Mouse (Mus musculus): Measurements from ENCODE around the gene Vmn2r18. TPM values are rescaled to one million over a fixed set of nuclear protein-coding genes. Genes with fewer than 3 reads are reported as not detected.
A peak's percentile ranks its signal among the peaks of the same experiment; 100 is the strongest.

The Vmn2r18 gene
- polyA plus RNA-seq (2015; fragmentation: Nextera tagmentation; extraction: Ambion mirVana), result 0.07 TPM in 1 of 2 replicates, not detected in the other

GRCm38 (mm10) chr5:151605921-151606320, at the start of gene Vmn2r18:
Gene Vmn2r18 (minus strand): TSS chr5:151606021.
- 83% methylated on average over 3 of the region's 3 CpGs for whole genome bisulfite sequencing
- no peak within 1 kb of the TSS for H3K9ac ChIP-seq

GRCm38 (mm10) chr5:151651411-151651784, 45.6 kb upstream of the Vmn2r18 start:
- no peak for ATAC-seq (ENCODE audit: low FRiP score, low read depth)
- H3K36me3 ChIP-seq, result peaks cover 30% of the 10 kb centered on the region
- peaks cover 13% of the 10 kb centered on the region for H3K4me1 ChIP-seq (replicated peaks)
- peak overlapping the region; percentile 85 for H3K27ac ChIP-seq (replicated peaks)
- peak overlapping the region; percentile 80 for H3K4me2 ChIP-seq
- WGBS, result 66% methylated on average over 3 of the region's 3 CpGs
- peak overlapping the region; percentile 74 for H3K4me3 ChIP-seq
- H3K9me3 ChIP-seq, result no peaks in the 10 kb centered on the region
- no peaks in the 10 kb centered on the region for H3K27me3 ChIP-seq
- H3K9ac ChIP-seq, result no peak overlapping the region

More at GRCm38 (mm10) chr5:151605921-151606320, at the start of gene Vmn2r18:
- Histone ChIP-seq H3K27ac (replicated peaks) (no peak within 1 kb of the TSS), H3K27me3 (no peaks in the 10 kb centered on the region), H3K36me3 (no peaks in the 10 kb centered on the region), H3K9me3 (no peaks in the 10 kb centered on the region), H3K4me3 (no peak within 1 kb of the TSS), H3K4me1 (replicated peaks) (no peaks in the 10 kb centered on the region), H3K4me2 (no peak within 1 kb of the TSS)
- no peak for ATAC-seq (ENCODE audit: low FRiP score, low read depth)

GRCm38 (mm10) chr5:151650700-151651410, 45.0 kb upstream of the Vmn2r18 start, which contains the start of gene Rfc3:
Gene Rfc3 (minus strand): TSS chr5:151651242.
- Histone ChIP-seq H3K9ac (peak within 1 kb of the TSS; percentile 71), H3K4me3 (peak within 1 kb of the TSS; percentile 74)
- ATAC-seq (ENCODE audit: low FRiP score, low read depth), result peak; percentile 99

GRCm38 (mm10) chr5:151644845-151645244, 39.0 kb upstream of the Vmn2r18 start:
- H3K9ac ChIP-seq, result no peak overlapping the region
- ATAC-seq (ENCODE audit: low FRiP score, low read depth), result no peak
- H3K4me3 ChIP-seq, result no peak overlapping the region
- H3K27ac ChIP-seq (replicated peaks), result no peak overlapping the region
- H3K9me3 ChIP-seq, result no peaks in the 10 kb centered on the region
- H3K4me2 ChIP-seq, result no peak overlapping the region
- WGBS, result 94% methylated on average over 7 of the region's 7 CpGs
- no peaks in the 10 kb centered on the region for H3K27me3 ChIP-seq
- peaks cover 93% of the 10 kb centered on the region for H3K36me3 ChIP-seq
- peaks cover 7% of the 10 kb centered on the region for H3K4me1 ChIP-seq (replicated peaks)

More at GRCm38 (mm10) chr5:151650700-151651410, 45.0 kb upstream of the Vmn2r18 start, which contains the start of gene Rfc3:
- H3K4me1 ChIP-seq (replicated peaks), result peaks cover 13% of the 10 kb centered on the region
- H3K36me3 ChIP-seq, result peaks cover 35% of the 10 kb centered on the region
- WGBS, result under 1% methylated on average over 41 of the region's 42 CpGs
- H3K4me2 ChIP-seq, result peak within 1 kb of the TSS; percentile 80
- peak within 1 kb of the TSS; percentile 85 for H3K27ac ChIP-seq (replicated peaks)
- H3K27me3 ChIP-seq, result no peaks in the 10 kb centered on the region
- H3K9me3 ChIP-seq, result no peaks in the 10 kb centered on the region

GRCm38 (mm10) chr5:151642867-151643266, 37.0 kb upstream of the Vmn2r18 start:
- WGBS, result 91% methylated on average over 5 of the region's 5 CpGs
- Histone ChIP-seq H3K9ac (no peak overlapping the region), H3K27ac (replicated peaks) (no peak overlapping the region), H3K4me3 (no peak overlapping the region), H3K36me3 (peaks cover 77% of the 10 kb centered on the region), H3K4me1 (replicated peaks) (no peaks in the 10 kb centered on the region), H3K27me3 (no peaks in the 10 kb centered on the region), H3K9me3 (no peaks in the 10 kb centered on the region), H3K4me2 (no peak overlapping the region)
- no peak for ATAC-seq (ENCODE audit: low FRiP score, low read depth)

- no peak; the same call in 1 of the 2 replicates for ATAC-seq (ENCODE audit: low FRiP score, low read depth)
- WGBS, result 100% methylated on average over 1 of the region's 1 CpGs
Measured at GRCm38 (mm10) chr5:151642102-151642501, 36.3 kb upstream of the Vmn2r18 start.

GRCm38 (mm10) chr5:151601696-151602095, 4.1 kb downstream of the Vmn2r18 start:
- H3K4me2 ChIP-seq, result no peak overlapping the region
- ATAC-seq (ENCODE audit: low FRiP score, low read depth), result no peak
- H3K4me1 ChIP-seq (replicated peaks), result no peaks in the 10 kb centered on the region
- H3K4me3 ChIP-seq, result no peak overlapping the region
- H3K27me3 ChIP-seq, result no peaks in the 10 kb centered on the region
- WGBS, result 61% methylated on average over 1 of the region's 1 CpGs
- no peak overlapping the region for H3K27ac ChIP-seq (replicated peaks)
- H3K9ac ChIP-seq, result no peak overlapping the region
- H3K9me3 ChIP-seq, result no peaks in the 10 kb centered on the region
- no peaks in the 10 kb centered on the region for H3K36me3 ChIP-seq

More at GRCm38 (mm10) chr5:151642102-151642501, 36.3 kb upstream of the Vmn2r18 start:
- Histone ChIP-seq H3K4me2 (no peak overlapping the region), H3K4me3 (no peak overlapping the region), H3K27ac (replicated peaks) (no peak overlapping the region), H3K27me3 (no peaks in the 10 kb centered on the region), H3K9ac (no peak overlapping the region), H3K36me3 (peaks cover 70% of the 10 kb centered on the region), H3K9me3 (no peaks in the 10 kb centered on the region), H3K4me1 (replicated peaks) (no peaks in the 10 kb centered on the region)

Other genes with a start within 250 kb of the Vmn2r18 start
- not detected in 2 replicates for gene Gm42906, start 177.9 kb downstream of the Vmn2r18 start, polyA plus RNA-seq (2015; fragmentation: Nextera tagmentation; extraction: Ambion mirVana)
- 59.5 and 67.8 TPM in 2 replicates for gene Rfc3, start 45.2 kb upstream of the Vmn2r18 start, polyA plus RNA-seq (2015; fragmentation: Nextera tagmentation; extraction: Ambion mirVana)

Data from hindbrain, embryonic 15.5 days (tissue).